Mouse (Mus musculus) lung, embryonic 16.5 days (tissue): ENCODE results near the gene Fam171a1. TPM values are rescaled to one million over a fixed set of nuclear protein-coding genes. Genes with fewer than 3 reads are reported as not detected.

ENCODE experiments used
- ATAC-seq: fragments of 200-750 bp; cut with Nextera tagmentation; 2 replicates; pipeline ENCODE4 v1.8.0; 2017; ENCODE audit warnings: low read depth, mild to moderate bottlenecking, moderate library complexity
- H3K27ac ChIP-seq: fragments of 300-500 bp; sonication (generic); 2 replicates; pipeline ENCODE4 v1.5.1; 2014; ENCODE audit warnings: mild to moderate bottlenecking, control low read depth, low read length
- H3K27me3 ChIP-seq: fragments of 300-500 bp; sonication (generic); 2 replicates; pipeline ENCODE4 v1.6.1; 2014; ENCODE audit warnings: low read depth, low read length, mixed read lengths; ENCODE audit not compliant: control insufficient read depth, insufficient read depth
- H3K36me3 ChIP-seq: fragments of 300-500 bp; sonication (generic); 2 replicates; pipeline ENCODE4 v1.6.1; 2014; ENCODE audit warnings: low read length; ENCODE audit not compliant: control insufficient read depth, insufficient read depth
- H3K4me1 ChIP-seq: fragments of 300-500 bp; sonication (generic); replicated peaks from 2 replicates; pipeline ENCODE4 v1.6.1; 2014; ENCODE audit warnings: low read length, mixed read lengths; ENCODE audit not compliant: control insufficient read depth, insufficient read depth
- H3K4me2 ChIP-seq: fragments of 300-500 bp; sonication (generic); 2 replicates; pipeline ENCODE4 v1.6.1; 2014; ENCODE audit warnings: low read depth, low read length, control low read depth
- H3K4me3 ChIP-seq: fragments of 300-500 bp; sonication (generic); 2 replicates; pipeline ENCODE4 v1.5.1; 2014; ENCODE audit warnings: mild to moderate bottlenecking, low read length, control low read depth
- H3K9ac ChIP-seq: fragments of 300-500 bp; sonication (generic); 2 replicates; pipeline ENCODE4 v1.6.1; 2014; ENCODE audit warnings: low read length, control low read depth
- H3K9me3 ChIP-seq: fragments of 300-500 bp; sonication (generic); 2 replicates; pipeline ENCODE4 v1.6.1; 2016; ENCODE audit warnings: low read length; ENCODE audit not compliant: control insufficient read depth
- WGBS: fragments of 180-500 bp; shearing (Covaris S2); extraction: QIAGEN DNeasy Blood & Tissue Kit; methylation state at CpG from one replicate; pipeline ENCODE4 v1.1.7; 2014; 5-methylcytosine and 5-hydroxymethylcytosine counted together
- polyA plus RNA-seq: library from polyadenylated mRNA; unstranded; fragments of >200 nt; fragmentation: Nextera tagmentation; extraction: Ambion mirVana; gene quantifications from 2 replicates; pipeline ENCODE4 v1.2.1, GENCODE M21; 2015

Gene Fam171a1
- polyA plus RNA-seq, 1 experiment from 2014 or later: 54.6 TPM

- Histone ChIP-seq H3K27me3 (no peaks in the 10 kb centered on the region), H3K4me3 (no peak overlapping the region), H3K36me3 (no peaks in the 10 kb centered on the region), H3K9me3 (no peaks in the 10 kb centered on the region), H3K9ac (no peak overlapping the region), H3K27ac (peak overlapping the region; percentile 38; the same call in 1 of the 2 replicates), H3K4me2 (no peak overlapping the region), H3K4me1 (no peaks in the 10 kb centered on the region)
- 70% methylated on average over 3 of the region's 3 CpGs for WGBS
- ATAC-seq: no peak
Observed at GRCm38 (mm10) chr2:3108431-3108830, 5.6 kb upstream of the Fam171a1 start.

GRCm38 (mm10) chr2:3108834-3109233 is 5.2 kb upstream of the Fam171a1 start:
- no peaks in the 10 kb centered on the region for H3K4me1 ChIP-seq
- H3K4me2 ChIP-seq: no peak overlapping the region
- no peak overlapping the region for H3K4me3 ChIP-seq
- H3K9me3 ChIP-seq: no peaks in the 10 kb centered on the region
- peak overlapping the region; percentile 38; the same call in 1 of the 2 replicates for H3K27ac ChIP-seq
- H3K27me3 ChIP-seq: no peaks in the 10 kb centered on the region
- WGBS: 55% methylated on average over 1 of the region's 1 CpGs
- 0 out of 2 replicates have a peak, but pooled peaks have one; percentile 34 for ATAC-seq
- no peaks in the 10 kb centered on the region for H3K36me3 ChIP-seq
- H3K9ac ChIP-seq: no peak overlapping the region

- no peaks in the 10 kb centered on the region for H3K36me3 ChIP-seq
- H3K4me3 ChIP-seq: peak overlapping the region; percentile 88
- H3K27me3 ChIP-seq: no peaks in the 10 kb centered on the region
- H3K9me3 ChIP-seq: no peaks in the 10 kb centered on the region
- 0 out of 2 replicates have a peak overlapping the region, but pooled peaks have one; percentile 25 for H3K4me2 ChIP-seq
- ATAC-seq: no peak
- peak overlapping the region; percentile 93; the same call in 1 of the 2 replicates for H3K9ac ChIP-seq
- H3K4me1 ChIP-seq: peaks cover 21% of the 10 kb centered on the region
- H3K27ac ChIP-seq: no peak overlapping the region
- 30% methylated on average over 2 of the region's 2 CpGs for WGBS
Observed at GRCm38 (mm10) chr2:3117855-3118202, 3.8 kb downstream of the Fam171a1 start.

GRCm38 (mm10) chr2:3118203-3118941 is 4.3 kb downstream of the Fam171a1 start:
- Histone ChIP-seq H3K36me3 (no peaks in the 10 kb centered on the region), H3K4me1 (peaks cover 21% of the 10 kb centered on the region), H3K4me2 (peak overlapping the region; percentile 71), H3K27ac (peak overlapping the region; percentile 91), H3K27me3 (no peaks in the 10 kb centered on the region), H3K9me3 (no peaks in the 10 kb centered on the region), H3K4me3 (peak overlapping the region; percentile 88), H3K9ac (peak overlapping the region; percentile 93)
- under 1% methylated on average over 64 of the region's 93 CpGs for WGBS
- ATAC-seq: peak; percentile 95

GRCm38 (mm10) chr2:3118969-3119368 is 4.9 kb downstream of the Fam171a1 start:
- H3K27ac ChIP-seq: peak overlapping the region; percentile 91
- peak overlapping the region; percentile 71 for H3K4me2 ChIP-seq
- peak overlapping the region; percentile 88 for H3K4me3 ChIP-seq
- no peaks in the 10 kb centered on the region for H3K27me3 ChIP-seq
- peaks cover 21% of the 10 kb centered on the region for H3K4me1 ChIP-seq
- WGBS: 0% methylated on average over 7 of the region's 16 CpGs
- no peaks in the 10 kb centered on the region for H3K36me3 ChIP-seq
- peak overlapping the region; percentile 93 for H3K9ac ChIP-seq
- H3K9me3 ChIP-seq: no peaks in the 10 kb centered on the region
- ATAC-seq: peak; percentile 27; the same call in 1 of the 2 replicates

- H3K27ac ChIP-seq: peak overlapping the region; percentile 91
Observed at GRCm38 (mm10) chr2:3119371-3119935, 5.4 kb downstream of the Fam171a1 start.

GRCm38 (mm10) chr2:3122571-3122970 is 8.5 kb downstream of the Fam171a1 start:
- Histone ChIP-seq H3K27ac (no peak overlapping the region), H3K27me3 (no peaks in the 10 kb centered on the region), H3K4me2 (no peak overlapping the region), H3K4me3 (no peak overlapping the region), H3K36me3 (no peaks in the 10 kb centered on the region), H3K4me1 (peaks cover 29% of the 10 kb centered on the region), H3K9ac (no peak overlapping the region), H3K9me3 (no peaks in the 10 kb centered on the region)
- 78% methylated on average over 4 of the region's 4 CpGs for WGBS
- no peak for ATAC-seq

More at GRCm38 (mm10) chr2:3119371-3119935, 5.4 kb downstream of the Fam171a1 start:
- Histone ChIP-seq H3K27me3 (no peaks in the 10 kb centered on the region), H3K4me3 (peak overlapping the region; percentile 88), H3K4me2 (peak overlapping the region; percentile 71), H3K9ac (peak overlapping the region; percentile 93), H3K36me3 (no peaks in the 10 kb centered on the region), H3K9me3 (no peaks in the 10 kb centered on the region), H3K4me1 (peaks cover 24% of the 10 kb centered on the region)
- ATAC-seq: no peak
- WGBS: 11% methylated on average over 4 of the region's 4 CpGs

GRCm38 (mm10) chr2:3127256-3127883 is 13.3 kb downstream of the Fam171a1 start:
- Histone ChIP-seq H3K4me1 (peaks cover 18% of the 10 kb centered on the region), H3K27ac (no peak overlapping the region), H3K4me3 (no peak overlapping the region), H3K9ac (no peak overlapping the region), H3K36me3 (no peaks in the 10 kb centered on the region), H3K9me3 (no peaks in the 10 kb centered on the region), H3K4me2 (no peak overlapping the region), H3K27me3 (no peaks in the 10 kb centered on the region)
- ATAC-seq: no peak
- WGBS: 80% methylated on average over 4 of the region's 4 CpGs

GRCm38 (mm10) chr2:3128344-3128871 is 14.4 kb downstream of the Fam171a1 start:
- Histone ChIP-seq H3K9ac (no peak overlapping the region), H3K4me1 (peaks cover 21% of the 10 kb centered on the region), H3K4me2 (no peak overlapping the region), H3K9me3 (no peaks in the 10 kb centered on the region), H3K36me3 (no peaks in the 10 kb centered on the region), H3K27me3 (no peaks in the 10 kb centered on the region), H3K27ac (no peak overlapping the region), H3K4me3 (no peak overlapping the region)
- no peak for ATAC-seq
- 63% methylated on average over 4 of the region's 4 CpGs for WGBS
